Mouse (Mus musculus): Measurements from ENCODE around the gene Dgkz.

Gene Dgkz

GRCm38 (mm10) chr2:91975581-91976541, at the start of gene Dgkz:
Gene Dgkz (minus strand): TSS chr2:91975864.
- no peak for DNase-seq

DNA sequence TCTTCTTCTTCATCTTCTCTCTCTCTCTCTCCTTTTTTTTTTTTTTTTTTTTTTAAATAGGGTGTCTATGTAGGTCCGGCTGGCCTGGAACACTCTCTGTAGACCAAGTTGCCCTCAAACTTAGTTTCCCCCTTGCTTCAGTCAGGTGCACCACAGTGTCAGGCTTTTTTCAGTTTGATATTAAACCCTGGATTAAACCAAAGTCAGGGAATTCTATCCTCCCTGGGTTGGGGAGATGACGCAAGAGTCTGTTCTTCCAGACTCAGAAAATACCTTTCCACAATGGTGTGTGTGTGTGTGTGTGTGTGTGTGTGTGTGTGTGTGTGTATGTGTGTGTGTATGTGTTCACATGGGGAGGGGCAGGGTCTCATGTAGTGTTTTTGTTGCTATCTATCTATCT, 49.5 kb upstream of the Dgkz start:
- no peak for DNase-seq

DNA sequence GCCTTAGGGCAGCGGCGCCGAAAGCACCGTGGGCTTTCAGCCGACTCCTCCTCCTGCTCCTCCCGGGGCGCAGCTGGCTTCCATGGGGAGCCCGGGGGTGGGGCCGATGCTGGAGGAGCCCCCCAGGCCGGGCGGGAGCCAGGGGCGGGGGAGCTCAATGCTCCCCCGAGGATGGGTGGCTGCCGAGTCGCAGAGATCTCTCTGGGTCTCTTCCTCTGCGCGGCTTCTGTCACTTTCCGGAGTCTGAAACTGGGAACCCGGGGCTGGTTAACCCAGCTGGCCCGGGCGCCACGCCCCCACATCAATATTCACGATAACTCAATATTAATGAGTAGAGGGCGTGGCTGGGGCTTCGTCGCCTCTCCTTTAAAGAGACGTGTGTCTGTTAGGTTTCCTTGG, 48.6 kb upstream of the Dgkz start, which contains the start of gene Creb3l1:
Gene Creb3l1, minus strand, starts transcription at position 229 of the 399 bp plus-strand sequence.
- DNase-seq = peak; percentile 65

DNA sequence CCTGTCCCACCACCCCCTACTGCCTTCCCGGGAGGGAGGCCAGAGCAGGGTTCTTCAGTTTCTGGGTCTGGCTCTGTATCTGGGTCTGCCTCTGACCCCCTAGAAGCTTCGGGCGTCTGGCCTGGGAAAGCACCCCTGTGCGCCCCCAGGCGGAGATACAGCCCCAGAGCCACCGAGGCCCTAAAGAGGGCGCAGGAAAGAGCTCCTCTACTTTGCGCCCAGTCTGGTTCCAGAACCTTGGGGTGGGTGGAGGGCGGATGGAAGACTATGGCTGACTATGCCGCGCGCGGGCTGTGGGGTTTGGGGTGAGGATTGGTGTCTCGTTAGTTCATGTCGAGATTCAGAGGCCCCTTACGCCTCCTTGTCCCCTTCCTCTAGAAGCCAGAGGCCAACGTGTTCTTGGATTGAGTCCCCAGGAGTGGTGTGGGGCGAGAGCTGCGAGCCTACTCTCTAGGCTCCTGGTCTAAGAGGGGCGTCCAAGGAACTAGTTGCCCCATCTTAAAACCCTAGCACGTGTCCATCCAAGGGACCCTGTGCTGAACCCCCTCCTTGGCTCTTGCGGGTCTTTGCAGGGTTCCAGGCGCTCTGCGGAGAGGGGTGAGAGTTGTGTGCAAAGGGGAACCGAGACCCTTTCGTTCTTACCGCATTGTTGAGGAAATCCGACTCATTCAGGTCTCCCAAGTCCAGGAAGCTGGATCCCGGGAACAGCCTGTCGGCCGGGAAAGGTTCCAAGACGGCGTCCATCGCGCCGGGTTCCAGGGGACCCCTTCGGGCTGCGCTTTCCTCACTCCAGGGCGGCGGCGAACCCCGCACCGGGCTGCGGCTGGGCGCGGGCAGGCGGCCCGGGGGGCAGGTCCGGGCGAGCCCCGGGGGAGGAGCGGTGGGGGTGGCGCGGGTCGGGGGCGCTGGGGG, 48.0 kb upstream of the Dgkz start:
- peak; percentile 45 for DNase-seq

DNA sequence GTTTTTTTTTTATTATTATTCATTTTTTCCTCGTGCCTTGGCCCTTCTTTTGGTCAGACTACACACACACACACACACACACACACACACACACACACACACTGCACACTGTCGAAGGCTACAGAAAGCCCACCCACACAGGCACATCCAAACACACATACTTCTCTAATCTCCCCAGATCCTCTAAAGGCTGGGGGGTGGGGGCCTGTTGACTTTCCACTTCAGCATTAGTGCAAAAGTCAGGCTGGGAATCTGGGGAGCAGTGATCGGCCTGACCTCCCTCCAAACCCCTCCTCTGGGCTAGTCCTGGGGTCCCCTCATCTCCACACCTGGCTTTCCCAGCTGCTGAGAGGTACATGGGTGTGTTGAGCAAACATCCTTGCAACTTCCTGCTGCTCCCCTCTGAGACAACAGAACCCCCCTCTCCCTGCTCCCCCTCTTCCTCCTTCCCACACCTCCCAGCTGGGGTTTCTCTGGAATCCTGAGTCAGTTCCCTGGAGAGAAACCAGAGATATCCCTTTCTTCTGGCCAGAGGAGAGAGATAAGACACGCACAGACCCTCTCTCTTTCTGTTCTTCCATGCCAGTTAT, 45.1 kb upstream of the Dgkz start:
- no peak for DNase-seq

DNA sequence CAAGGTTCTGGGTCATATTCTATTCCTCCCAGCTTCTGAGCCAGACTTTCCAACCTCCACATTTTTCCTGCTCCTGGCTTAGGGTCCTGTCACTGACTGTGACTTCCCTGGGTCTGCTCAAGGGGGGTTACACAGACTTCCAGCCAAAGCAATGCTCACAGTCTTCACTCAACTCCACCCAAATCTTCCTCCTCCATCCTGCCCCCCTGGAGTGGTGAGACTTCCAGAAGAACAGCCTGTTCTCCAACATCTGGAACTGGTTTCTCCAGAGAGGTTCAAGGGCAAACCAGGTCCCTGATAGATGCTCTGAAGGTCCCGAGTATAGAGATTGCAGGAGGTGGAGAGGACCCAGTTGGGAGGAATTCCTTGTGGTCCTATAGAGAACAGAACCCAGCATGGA, 41.8 kb upstream of the Dgkz start:
- no peak for DNase-seq

DNA sequence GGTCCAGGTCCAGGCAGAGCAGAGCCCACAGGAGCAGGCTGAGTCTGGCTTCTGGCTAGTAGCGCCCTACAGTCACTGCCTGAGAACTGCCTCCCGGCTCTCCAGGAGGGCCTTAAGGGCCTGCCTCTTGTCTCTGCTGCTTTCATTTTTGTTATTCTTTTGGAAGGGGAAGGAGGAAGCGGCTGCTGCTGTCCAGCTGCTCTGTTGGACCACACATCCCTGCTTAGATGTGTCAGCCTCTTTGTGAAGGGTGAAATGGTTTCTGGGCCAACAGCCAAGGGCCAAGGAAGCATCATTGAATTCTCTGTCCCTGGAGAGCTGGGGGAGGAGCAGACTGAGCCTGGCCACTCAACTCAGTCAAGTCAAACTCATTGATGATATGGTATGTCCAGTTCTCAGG, 41.3 kb upstream of the Dgkz start:
- no peak for DNase-seq

DNA sequence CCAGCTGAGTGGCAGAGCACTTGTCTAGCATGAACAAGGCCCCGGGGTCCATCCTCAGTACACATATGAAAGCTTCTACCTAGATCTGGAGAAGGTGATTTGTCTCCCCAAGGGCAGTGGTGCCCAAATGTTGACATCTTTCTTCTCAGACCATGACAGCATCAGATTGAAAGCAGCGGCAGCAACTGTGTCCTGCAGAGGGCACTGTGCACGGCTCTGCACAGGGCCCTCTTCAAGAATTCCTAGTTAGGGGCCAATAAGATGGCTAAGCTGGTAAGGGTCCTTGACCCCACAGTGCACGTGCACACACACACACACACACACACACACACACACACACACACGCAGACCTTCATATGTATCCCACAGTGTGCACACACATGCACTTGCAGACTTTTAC, 39.2 kb upstream of the Dgkz start:
- DNase-seq = no peak

GRCm38 (mm10) chr2:92014248-92014647, 38.6 kb upstream of the Dgkz start:
- DNase-seq = no peak

GRCm38 (mm10) chr2:92012768-92013445, 37.2 kb upstream of the Dgkz start:
- peak; percentile 49 for DNase-seq

DNA sequence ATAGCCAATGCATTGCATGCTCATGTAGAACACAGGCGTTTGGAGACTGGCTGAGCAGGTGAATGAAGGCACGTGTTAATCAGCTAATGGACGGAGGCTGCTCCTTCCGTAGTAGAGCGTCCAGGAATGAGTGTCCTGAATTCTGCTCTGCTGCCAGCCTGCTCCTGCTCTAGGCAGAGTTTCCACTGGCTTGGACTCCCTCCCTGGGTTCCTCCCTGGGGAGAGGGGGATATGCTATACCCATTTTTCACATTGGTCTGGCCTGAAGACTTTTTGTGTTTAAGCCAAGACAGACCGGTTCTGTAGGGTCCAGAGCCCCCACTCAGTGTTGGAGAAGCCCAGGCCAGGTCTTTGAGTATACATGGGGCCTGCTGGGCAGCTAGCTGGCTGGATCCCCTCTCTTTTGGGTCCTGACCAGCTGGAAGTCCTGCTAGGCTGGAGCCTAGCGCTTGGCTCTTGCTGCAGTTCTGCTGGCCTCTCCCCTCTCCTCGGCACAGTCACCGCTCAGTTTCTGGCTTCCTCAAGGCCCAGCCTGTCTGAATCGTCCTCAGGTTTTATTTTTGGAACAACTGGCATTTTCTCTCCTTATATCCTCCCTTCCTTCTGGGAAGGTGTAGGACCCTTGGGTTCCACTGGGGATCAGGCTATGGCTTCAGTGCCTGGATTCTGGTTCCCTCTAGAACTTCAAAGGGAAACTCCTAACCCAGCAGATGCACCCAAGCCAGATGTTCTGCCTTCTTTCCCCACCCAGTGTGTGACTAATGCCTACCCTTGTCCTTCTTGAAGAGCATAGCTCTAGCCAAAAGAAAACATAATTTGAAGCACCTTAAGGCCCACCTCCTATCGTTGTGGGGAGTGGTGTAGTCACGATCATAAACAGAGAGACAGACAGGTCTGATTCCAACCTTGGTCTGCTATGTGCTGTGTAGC, 36.0 kb upstream of the Dgkz start:
- DNase-seq = no peak

GRCm38 (mm10) chr2:92008623-92009404, 33.1 kb upstream of the Dgkz start:
- no peak for DNase-seq

DNA sequence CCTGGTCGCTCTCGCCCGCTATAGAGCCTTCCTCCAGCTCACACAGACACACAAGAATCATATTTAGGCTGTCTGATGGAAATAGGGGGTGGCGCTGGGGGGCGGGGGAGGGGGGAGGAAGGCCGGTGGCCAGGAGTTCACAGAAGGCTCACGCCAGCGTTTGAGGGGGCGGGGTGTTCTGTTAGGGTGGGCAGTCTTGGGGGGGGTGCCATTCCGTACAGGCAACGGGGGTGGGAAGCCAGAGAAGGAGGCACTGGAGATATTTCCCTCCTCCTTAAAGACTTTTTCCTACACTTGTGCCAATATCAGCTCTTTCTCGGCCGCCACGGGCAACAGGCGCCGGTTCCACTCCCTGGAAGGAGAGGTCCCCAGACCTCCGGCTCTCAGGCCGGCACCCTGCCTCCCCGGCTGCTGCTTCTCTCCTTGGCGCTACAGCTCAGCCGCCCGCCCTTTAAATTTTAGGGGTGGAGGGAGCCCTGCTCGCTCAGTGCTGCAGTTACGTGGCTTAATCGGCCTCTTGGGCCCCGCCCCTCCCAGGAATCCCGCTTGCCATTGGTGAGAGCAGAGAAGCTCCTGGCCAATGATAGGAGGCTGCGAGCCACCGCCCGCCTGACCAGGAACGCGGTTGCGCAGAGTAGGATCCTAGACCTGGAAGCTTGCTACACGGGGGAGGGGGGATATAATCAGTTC, 32.4 kb upstream of the Dgkz start:
- peak; percentile 96 for DNase-seq

DNA sequence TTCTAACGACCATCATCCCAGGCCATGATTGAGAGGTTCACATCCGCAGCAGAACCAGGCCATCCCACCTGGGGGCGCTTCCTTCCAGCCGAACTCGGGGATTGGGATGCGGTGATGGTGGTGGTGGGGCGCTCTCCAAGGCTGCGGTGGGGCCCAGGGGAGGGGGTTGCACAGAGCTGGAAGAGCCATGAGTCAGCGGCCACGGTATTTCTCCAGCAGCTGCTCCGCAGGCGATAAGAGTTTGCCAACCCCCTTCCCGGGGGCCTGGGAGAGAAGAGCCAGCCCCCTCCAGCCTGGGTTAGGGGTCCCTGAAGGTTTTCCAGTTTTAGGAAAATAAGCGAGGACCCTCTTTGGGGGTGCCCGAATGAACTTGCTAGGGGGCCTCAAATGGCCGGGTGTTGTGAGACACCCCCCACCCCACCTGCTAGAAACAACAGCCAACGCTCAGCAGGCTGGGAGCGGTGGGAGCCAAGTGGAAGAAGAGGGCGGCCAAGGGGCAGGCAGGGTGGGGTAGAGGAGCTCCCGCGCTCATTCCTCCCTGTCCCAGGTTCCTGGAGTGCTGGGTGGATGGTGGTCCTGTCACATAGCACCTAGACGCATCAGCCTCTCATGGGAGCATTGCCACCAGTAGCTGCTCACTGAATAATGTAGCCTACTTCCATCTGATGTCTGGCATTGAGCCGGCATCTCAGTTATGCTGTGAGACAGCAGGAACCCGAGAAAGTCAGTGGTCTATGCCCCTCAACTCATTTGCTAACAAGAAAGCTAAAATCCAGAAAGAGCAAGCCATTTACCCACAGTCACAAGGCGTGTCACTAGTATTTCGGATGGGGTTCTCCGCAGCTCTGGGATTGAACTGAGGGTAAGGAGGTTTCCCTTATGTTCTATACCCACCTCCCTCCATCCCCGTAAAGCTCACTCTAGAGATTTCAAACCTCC, 31.6 kb upstream of the Dgkz start:
- DNase-seq = peak; percentile 71

GRCm38 (mm10) chr2:92006491-92006890, 30.8 kb upstream of the Dgkz start:
- DNase-seq = no peak

DNA sequence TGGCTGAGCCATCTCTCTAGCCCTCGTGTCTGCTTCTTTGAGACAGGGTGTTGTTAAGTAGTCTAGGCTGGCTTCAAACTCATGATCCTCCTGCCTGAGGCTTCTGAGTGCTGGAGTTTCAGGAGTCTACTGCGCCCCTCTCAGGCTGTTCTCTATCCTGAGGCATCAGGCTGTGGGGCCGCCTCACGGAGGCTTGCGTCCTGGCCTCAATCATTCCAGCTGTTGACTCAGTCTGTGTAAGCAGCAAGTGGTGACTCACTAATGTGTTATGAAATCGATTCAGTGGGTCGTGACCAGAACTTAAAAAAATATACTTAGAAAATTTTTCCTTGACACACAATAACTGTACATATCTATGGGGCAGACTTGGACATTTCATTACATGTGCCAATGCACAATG, 29.0 kb upstream of the Dgkz start:
- DNase-seq = no peak

GRCm38 (mm10) chr2:91997905-91998608, 22.4 kb upstream of the Dgkz start:
- DNase-seq = no peak

- DNase-seq = no peak
These were observed 20.3 kb upstream of the Dgkz start for GRCm38 (mm10) chr2:91996006-91996405.
